Mouse (Mus musculus): ENCODE measurements around the gene Prkar1b.

The Prkar1b gene

DNA sequence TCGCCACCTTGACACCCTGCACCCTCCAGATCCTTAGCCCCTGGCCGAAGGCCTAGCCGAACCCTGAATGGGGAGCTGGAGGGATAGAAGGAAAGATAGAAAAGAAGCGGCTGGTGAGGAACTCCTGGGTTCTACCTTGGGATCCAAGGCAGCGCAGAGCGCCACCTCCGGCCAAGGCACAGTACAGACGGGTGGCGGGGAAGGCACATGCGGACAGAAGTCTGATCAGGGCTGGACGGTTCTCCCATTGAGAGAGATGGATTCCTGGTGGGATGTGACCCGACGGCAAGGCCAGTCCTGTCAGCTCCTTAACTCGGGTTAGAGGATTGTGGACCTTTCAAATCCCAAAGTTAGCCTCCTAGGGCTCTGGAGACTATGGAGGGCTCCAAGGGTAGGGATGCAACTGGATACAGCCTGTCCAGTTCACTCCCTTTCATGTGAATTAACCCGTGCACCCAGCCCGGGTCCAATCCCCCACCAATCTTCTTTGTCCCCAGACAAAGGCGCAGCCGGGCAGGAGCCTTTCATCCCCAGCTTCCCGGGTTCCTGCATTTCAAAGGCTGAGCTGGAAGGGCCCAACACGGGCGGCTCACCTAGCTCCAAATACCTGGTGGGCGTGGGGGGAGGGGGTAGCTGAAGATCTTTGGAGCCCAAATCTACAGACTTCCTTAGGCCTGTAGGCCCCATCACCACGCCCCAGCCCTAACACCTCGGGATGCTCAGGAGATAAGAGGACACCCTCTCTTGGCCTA lies 153.3 kb downstream of the Prkar1b start:
- no peak for DNase-seq

DNA sequence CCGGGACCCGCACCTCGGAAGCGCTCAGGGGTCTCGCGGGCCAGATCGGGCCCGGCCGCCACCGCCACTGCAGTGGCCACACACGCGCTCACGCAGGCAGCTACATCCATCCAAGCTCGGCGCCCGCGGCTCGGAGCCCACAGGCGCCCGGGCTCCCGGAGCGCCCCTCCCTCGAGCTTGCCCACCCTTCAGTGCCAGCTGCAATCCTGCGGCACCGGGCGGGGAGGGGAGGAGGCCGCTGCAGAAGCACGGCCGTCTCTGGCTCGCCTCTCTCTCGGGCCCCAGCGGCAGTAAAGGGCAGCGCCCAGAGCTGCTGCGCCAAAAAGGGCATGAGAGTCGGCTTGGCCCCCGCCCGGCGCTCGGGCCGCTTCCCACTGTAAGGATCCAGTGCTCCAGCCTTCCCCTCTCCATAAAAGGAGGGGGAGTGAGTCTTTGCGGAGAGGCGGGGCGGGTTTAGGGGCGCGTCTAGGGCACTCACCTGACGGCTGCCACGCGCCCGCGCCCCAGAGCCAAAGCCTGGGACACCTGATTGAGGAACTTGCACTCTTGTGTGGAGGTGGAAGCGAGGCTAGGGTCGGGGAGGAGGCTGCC lies 154.0 kb downstream of the Prkar1b start:
- peak; percentile 86 for DNase-seq

DNA sequence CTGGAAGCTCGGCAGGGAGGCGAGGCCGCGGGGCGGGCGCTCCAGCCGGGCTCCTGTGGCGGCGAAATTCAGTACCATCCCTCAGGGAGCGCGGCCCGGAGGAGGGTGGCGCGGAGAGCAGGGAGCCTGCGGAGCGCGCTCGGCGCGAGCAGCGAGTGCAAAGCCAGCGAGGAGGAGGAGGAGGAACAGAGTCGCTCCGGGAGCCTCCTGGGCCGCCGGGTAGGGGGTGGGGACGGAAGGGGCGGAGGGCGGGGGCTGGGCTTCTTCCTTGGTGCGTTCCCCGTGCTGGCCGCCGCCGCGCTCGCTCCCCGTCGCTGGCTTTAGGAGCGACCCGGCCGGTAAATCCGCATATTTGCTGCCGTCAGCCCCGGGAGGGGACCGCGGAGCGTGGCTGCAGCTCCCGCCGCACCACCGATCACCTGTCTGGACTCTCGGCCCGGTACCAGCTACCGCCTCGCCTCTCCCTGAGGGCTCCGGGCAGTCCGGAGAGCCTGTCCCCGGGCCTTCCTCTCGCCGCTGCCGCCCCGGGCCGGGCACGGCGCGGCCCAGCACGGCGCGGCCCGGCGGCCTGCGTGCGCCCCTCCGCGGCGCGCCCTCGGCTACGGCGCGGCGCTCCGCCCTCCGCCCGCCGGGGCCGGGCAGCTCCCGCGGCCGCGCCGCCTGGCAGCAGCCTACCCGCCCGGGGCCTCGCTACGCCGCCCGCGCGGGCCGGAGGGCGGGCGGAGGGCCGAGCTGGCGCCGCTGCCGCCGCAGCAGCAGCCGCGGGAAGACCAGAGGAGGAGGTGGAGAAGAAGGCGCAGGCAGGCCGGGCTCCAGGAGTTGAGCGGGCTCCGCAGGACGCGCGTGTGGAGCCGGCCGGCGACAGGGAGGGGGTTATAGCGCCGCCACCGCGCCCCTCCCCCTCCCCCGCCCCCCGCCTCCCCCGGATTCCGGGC lies 154.7 kb downstream of the Prkar1b start:
- DNase-seq, result peak; percentile 91

DNA sequence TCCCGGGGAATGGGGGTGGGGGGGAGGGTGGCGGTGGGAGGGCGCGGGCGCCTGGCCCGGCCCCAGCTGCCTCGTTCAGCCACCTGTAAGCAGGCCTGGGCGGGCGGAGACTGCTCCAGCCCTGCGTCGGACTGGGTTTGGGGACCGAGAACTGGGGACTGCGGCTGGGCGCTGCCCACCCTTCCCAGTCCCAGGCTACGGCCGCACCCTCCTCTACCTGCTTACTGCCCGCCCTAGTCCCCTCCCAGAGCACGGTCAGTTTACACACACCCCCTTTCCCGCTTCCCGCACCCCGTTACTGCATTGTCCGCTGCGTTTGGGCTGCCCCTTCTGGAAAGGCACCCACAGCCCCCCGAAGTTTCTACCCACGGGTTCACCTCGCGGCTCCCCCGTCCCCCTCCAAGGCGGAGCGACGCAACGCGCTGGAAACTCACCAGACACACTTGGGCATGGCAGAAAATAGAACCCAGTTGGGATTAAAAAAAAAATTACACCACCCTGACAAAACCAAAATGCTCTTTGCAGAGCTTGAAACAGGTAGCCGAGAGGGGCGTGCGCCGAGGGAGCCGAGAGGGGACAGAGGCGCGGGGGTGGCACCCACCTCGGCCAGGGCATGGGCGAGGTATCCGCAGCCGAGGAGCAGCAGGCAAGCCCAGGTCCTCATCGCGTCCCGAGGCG lies 155.6 kb downstream of the Prkar1b start:
- DNase-seq, result peak; percentile 71

DNA sequence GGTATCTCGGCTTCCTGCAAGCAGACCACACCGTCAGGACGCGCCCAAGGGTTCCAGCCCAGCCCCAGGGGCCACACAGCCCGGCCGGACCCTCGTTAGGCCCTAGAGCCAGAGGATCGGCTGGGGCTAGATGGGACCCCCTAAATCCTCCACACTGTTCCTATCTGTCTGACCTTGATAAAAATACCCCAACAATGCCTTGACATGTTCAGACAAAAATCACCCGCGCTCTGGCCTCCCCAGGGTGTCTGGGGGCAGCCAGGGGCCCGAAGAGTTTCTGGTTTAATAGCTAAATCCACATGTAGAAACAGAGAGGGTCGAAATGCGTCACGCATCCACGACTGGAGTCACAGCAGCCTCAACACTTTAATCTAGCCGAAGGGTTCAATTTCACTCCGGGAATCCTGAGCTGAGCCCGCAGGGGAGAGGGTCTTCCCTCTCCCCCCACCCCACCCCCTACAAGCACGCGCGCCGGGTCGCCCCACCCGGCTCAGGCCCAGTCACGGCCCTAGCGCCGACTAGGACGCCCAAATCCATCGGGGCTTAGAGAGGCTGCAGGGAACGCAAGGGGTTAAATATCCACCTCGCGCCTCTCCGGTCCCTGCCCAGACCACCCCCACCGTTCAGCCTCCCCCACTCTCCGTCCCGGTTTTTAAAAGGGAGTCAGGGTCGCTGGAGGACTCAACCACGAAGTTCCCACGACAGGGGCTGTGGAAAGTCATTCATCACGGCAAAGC lies 156.3 kb downstream of the Prkar1b start:
- DNase-seq, result no peak

DNA sequence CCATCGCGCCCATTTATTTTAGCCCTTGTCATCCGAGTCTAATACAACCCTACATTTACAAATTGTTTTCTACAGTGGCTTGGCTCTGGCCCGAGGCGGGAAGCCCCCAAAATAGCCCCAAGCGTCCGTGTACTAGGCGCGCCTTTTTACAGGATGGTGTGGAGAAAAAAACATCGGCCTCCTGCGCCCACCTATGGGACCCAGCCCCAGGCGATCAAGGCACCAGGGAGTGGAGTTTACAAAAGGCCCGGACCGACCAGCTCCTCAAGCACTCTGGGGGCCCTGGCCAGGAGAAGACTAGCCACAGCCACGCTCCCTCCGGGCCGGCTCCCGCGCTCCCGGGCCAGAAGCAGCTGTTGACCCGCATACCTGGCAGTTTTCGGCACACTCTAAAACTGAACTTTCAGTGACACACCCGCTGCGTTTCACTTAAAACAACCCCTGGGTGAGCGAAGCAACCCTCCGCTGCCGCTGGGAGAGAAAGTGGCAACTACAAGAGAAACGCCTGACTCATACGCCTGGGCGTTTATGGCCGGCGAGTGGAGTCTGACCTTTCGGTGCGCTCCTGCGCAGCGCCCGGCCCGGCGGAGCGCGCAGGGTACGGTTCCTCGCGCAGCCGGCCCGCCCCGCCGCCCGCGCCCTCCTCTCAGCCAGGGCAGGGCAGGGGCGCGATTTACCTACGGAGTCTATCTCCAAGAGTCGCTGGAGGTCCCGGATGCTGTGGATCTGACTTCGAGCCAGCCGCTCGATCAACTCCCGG lies 157.0 kb downstream of the Prkar1b start:
- DNase-seq, result peak; percentile 66

DNA sequence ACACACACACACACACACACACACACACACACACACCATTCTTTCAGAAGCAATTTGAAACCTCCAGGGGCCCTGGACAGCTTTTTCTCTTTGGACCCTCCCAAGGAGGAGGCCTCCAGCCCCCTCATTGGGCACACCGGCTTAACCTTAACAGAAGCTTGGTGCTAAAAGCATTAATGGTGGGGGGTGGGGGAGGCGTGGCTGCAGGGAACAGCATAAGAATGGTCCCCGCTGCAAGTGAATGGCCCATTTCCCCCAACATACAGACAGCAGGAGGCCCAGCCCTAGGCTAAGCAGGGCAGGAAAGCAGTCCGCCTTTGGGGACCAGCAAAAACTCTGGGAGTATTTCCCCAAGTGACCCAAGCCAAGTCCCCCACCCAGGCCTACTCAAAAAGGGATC lies 158.1 kb downstream of the Prkar1b start:
- DNase-seq, result no peak

DNA sequence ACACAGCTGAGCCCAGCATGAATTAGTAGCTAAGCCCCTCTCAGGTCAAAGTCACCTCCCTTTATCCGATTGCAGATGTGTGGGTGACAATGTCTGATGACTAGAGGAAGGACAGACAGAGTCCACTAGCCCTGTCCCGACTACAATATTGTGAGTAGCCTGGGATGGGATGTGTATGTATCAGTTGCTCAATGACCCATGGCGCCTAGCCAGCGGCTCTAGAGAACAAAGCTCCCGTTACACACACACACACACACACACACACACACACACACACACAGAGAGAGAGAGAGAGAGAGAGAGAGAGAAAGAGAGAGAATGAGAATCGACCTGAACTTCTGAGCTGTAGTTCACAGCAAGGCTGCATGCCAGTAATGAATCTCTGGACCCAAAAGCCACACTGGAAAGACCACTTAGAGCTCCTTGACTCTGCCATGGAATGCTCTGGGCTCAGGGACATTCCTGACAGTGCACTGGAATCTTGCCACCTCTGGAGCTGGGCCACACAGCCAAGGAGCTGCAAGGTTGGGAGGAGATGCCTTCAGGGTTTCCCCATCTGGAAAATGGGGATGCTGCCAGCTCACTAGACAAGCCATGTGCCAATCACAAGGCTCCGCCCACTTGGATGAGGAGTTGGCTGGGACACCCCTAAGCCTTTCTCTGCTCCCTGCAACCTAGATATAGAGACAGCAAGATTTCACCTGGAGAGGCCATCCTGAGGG lies 159.0 kb downstream of the Prkar1b start:
- DNase-seq, result peak; percentile 47

DNA sequence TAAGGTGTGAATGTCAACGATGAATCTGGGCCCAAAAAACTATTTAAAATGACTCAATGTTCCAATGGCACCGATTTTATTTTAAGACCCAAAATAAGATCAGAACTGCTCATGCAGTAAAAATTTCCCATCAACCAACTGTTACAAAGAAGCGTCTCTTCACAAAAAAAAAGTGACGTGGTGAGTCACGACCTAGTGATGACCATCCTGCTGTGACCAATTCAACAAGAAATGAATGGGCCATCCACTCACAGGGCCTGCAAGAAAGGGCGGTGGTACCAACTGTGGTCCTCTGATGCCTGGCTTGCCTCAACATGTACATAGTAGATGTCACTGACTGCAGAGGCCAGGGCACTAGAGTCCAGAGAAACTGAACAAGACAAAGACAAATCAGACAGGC lies 160.2 kb downstream of the Prkar1b start:
- no peak for DNase-seq

DNA sequence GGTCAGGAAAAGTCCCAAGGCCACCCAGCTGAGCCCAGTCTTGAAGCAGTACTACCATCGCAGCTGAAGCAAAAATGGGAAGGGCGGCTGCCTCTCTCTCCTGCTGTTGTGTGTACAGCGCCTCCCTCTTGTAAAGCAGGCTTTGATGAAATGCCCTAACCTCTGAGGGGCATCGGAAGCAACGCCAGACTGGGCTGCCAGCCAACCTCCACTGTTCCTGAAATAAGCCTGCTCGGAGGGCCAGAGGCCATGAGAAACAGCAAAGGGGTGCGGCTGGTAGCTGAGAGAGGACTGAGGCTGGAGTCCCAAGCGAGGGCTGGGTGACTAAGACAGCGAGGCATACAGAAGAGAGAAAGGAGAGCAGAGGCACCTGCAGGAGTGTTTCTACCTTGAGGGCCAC lies 161.0 kb downstream of the Prkar1b start:
- peak; percentile 86 for DNase-seq

DNA sequence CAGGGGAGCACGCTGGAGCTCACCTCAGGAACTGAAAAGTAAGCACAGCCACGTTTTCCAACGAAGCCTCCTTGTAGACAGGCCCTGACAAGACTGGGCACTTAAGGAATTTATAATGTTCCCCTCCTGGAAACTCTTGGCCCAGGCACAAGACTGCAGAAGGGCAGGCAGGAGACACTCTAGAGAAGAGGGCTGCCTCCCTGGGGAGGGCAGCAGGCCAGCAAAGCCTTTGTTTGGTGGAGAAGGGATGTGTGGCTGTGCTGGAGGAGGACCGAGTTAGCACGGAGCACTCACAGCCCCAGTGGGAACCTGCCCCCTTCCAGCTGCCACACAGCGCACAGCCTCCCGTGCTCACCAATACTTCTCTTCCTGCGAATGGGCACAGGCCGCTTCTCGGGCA lies 161.8 kb downstream of the Prkar1b start:
- no peak for DNase-seq

DNA sequence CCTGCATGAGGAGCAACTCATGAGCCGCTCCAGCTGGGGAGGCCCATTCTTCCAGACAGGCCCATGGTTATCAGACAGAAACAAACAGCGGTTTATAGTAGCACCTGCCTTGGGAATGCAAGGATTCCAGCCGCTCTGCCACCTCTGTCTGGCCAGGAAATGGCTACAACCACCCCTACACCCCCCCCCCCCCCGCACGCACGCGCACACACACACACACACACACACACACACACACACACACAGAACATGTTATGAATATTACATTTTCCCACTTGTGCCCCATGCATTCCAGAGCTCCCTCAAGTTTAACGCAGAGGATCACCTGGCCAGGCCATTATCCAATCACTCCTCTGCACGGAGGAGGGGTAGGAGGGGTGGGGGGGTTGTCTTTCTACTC lies 167.9 kb downstream of the Prkar1b start:
- no peak for DNase-seq

DNA sequence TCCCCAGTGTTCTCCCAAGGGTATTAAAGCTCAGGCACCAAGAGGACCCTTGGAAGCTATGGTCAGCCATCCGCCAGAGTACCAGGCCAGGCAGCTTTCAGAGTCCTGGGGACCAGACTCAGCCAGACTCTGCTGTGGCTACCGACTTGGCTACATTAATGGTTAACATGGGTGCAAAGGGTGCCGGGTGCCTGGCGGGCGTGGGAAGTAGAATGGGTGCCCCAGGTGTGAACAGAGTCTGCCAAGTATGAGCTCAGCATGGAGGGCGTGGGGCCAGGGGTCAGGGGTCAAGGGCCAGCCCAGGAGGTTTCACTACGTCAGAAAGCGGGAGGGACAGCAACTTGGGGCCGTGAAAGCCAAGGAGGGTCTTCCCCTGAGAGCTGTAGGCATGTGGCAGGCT lies 169.2 kb downstream of the Prkar1b start:
- DNase-seq, result peak; percentile 88

DNA sequence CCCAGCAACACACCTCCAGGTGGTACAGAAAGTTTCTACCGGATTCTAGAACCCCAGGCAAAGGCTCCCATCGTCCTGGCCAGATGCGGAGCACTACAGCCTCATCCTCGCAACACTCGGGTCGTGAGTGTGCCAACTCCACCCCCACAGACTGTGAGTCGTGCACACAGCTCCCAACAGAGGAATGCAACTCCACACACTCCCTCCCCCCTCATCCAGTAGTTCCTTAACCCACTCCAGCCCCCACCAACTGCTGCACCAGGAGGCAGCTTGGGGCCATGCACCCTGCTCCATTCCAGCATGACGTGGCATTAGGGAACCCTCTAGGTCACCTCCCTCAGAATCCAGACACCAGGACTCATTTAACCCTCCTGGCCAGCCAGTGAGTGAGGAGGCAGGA lies 170.0 kb downstream of the Prkar1b start:
- peak; percentile 51 for DNase-seq

DNA sequence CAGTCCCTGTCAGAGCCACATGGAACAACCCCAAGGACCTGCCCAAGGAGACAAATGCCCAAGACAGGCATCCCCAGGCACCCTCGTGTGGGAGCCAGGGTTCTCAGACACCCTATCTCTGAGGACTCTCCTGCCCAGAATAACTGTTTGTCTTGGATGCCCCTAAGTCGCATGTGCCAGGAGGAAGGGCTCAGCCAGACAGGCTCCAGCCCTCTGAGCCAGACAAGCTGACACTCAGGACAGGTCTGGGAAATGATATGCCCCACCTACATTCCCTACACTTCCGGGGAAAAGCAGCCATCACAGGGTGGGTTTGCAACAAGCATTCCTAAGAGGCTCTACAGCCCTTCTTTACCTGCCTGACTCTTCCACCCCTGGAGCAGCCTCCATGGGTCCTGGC lies 172.0 kb downstream of the Prkar1b start:
- no peak for DNase-seq

DNA sequence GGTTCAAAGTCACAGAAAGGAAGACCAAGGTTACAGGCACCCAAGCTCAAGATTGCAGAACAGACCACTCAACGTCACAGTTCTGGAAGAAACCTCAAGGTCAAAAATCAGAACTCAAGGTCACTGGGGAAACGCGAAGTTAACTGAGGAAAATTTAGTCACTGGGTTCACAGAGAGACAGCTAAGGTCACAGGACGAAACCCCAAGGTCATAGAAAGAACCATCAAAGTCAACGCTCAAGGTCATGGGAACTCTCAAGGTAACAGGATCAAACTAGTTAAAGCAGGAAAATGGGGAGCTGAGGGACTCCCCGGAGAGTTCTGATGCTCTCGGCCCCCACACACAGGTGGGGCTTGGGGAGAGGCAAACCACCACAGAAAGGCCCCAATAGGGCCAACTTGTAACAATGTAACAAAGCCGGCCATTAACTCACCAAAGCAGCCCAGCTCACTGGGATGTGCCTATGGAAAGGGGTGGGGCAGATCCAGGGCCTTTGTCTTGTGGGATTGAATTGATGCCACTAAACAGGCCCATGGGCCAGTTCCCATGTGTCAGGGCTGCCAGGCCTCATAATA lies 174.8 kb downstream of the Prkar1b start:
- no peak for DNase-seq

DNA sequence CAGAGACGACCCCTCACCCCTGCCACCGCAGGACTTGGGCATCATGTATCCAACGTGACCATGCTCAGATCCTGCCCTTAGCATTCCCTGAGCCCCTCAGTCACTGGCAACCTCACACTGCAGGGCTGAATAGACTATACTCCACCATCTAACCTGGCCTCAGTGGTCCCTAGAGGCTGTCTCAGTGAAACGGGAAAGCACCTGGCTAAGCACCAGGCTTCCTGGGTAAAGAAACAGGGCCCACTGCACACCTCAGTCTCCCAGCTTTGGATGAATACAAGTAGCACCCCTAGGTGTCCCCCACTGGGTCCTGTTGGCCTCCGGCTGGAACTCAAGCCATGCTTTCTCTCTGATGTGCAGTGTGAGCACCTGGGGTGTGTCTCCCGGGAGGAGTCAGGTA lies 176.3 kb downstream of the Prkar1b start:
- no peak for DNase-seq

DNA sequence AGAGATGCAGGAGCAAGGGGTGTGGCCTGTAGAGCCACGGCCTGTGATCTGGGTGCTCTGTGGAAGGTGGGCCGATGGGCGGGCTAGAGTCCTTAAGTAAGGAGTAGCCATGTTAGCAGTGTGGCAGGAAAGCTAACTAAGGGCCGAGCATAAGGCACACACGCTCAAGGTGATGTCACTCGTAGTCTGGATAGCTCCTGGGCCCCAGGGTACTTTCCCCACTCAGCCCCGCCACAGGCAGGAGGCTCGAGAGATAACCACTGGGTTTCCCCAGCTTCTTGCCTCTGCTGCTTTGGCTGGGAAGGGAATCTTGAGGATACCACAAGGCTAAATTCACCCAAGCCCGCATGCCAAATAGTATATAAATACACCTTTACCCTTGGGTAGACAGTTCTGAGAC lies 178.4 kb downstream of the Prkar1b start:
- DNase-seq, result no peak

DNA sequence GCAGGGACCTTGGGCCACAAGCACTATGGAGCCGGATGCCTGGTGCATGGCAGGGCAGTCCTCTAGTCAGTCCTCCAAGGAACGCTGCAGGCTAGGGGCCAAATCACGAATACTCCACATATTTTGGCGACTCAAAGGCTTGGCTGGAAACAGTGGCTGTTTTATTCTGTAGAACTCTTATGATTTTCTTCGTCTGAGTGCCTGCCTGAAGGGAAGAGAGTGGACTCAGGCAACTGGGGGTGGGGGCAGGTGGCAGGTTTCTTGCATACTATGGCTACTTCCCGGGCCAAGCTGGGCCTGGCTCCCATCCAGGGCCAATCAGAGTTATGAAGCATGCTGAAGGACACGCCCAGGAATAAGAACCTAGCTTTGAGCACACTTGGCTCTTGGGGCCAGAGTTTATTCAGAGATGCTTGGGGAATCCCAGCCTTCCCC lies 179.7 kb downstream of the Prkar1b start:
- DNase-seq, result peak; percentile 71

All from kidney, postnatal 14 days (tissue).